Mouse (Mus musculus): Measurements from ENCODE around the gene Nmi. TPM values are rescaled to one million over a fixed set of nuclear protein-coding genes. Genes with fewer than 3 reads are reported as not detected.

Gene Nmi
- polyA plus RNA-seq (2012; ENCODE audit: low replicate concordance), result 4.2 and 4.8 TPM in 2 replicates

DNA sequence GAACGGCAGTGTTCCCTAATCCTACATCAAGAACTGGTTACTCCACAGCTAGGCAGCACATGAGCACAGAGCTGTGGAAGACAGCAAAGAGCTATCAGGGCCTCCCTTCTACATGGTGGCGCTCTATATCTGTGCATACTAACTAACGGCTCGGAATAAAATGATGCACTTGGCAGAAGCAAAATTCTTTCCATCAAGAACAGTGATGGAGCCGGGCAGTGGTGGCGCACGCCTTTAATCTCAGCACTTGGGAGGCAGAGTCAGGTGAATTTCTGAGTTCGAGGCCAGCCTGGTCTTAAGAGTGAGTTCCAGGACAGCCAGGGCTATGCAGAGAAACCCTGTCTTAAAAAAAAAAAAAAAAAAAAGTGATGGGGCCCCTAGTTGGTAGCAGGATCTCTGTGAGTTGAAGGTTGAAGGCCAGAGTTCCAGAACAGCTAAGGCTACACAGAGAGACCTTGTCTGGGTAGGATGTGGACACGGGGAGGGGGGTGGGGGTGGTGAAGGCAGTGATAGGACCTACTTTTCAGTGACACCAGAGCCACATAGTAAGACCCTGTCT lies at the start of gene Nmi:
Gene Nmi (minus strand): TSS at position 85 of the 559 bp plus-strand sequence.

DNA sequence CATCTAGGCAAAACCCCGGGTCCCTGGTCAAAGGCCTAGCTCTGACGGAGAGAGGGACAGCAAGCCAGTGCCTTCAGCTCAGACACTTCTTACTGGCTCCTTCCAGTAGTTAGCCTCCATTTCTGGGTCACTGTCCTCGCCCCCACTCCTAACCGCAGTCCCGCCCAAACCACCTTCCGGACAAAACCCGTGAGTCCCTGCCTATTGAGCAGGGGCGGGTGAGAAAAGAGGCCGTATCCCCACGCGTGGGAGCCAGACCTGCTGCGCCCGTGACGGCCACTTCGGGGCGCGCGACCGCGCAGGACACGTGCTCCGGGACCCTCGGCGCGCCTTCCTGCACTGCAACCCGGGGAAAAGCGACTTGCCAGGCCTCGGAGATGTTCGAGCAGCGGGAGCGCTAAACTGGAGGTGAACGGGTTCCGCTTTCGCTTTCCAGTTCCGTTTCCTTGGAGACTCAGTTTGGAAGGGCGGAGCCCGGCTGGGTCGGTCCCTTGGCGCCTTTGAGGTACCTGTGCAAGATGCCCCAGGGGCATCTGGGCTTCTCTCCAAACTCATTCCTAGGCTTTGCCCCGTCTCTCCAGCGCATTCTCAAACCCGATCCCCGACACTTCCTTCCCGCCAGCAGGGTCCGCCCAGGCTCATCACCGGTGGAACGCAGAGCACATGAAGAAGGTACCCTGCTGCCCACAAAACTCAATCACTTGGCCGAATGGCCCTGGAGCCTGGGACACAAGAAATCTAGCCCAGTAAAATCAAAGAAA lies 38.5 kb downstream of the Nmi start, which contains the start of gene Rbm43:
Gene Rbm43 (minus strand): TSS at position 590 of the 761 bp plus-strand sequence.

Other genes with a start within 250 kb of the Nmi start
- gene Rbm43, start 38.3 kb downstream of the Nmi start, polyA plus RNA-seq (2012; ENCODE audit: low replicate concordance), result 10.7 and 14.8 TPM in 2 replicates
- gene Tnfaip6, start 64.5 kb upstream of the Nmi start, polyA plus RNA-seq (2012; ENCODE audit: low replicate concordance), result not detected in 2 replicates
- gene Rif1, start 99.3 kb upstream of the Nmi start, polyA plus RNA-seq (2012; ENCODE audit: low replicate concordance), result 12.2 and 20.8 TPM in 2 replicates

Measured in hematopoietic multipotent progenitor cell, adult 10-12 weeks (in vitro differentiated cells).